Mouse (Mus musculus) G1E (cell line): ENCODE measurements around the gene Arid2.

ENCODE experiments used
- CTCF ChIP-seq: IDR thresholded peaks from 2 replicates; pipeline ENCODE4 v1.5.1; 2012; ENCODE audit warnings: low read depth, low read length, inconsistent platforms, mixed read lengths
- TAL1 ChIP-seq: conservative IDR thresholded peaks from 2 replicates; pipeline ENCODE4 v1.6.1; 2012; ENCODE audit warnings: low read depth, low read length, inconsistent platforms, mixed read lengths

DNA sequence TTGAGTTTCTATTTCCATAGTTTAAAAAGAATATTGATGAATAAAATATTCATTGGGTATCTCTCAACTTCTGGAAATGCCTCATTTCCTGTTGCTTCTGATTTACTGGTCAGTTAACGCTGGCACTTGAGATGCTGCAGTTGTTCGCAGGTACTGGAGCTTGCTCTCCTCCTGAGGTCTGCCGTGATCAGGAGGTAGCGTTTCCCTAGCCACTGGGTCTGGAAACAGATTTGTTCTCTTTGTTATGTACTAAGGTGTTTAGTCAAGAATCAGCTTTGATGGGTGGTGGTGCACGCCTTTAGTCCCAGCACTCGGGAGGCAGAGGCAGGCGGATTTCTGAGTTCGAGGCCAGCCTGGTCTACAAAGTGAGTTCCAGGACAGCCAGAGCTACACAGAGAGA lies 54.8 kb downstream of the Arid2 start:
- no peak for TF ChIP-seq TAL1
- TF ChIP-seq CTCF = no peak
